20 mouse cellular contexts compared by ENCODE assay signal in genomic region chr8:80190510-80190908, GRCm38 (mm10).
DNase-seq lines count a peak whose midpoint lies in the region; ATAC-seq lines count a peak whose summit lies in the region.
"Had no signal": no experiment of that assay in that cellular context is flagged by ENCODE, and none has a peak within 500 bp of the region (broad histone marks: within the 10 kb centered on the region; RNA-seq: fewer than 3 reads in every experiment).

No protein-coding gene starts in this region.

- WGBS in hindbrain, embryonic 14.5 days = 80% methylated on average over 4 of the region's 4 CpGs
- 82% methylated on average over 4 of the region's 4 CpGs for WGBS in hindbrain, embryonic 12.5 days
- 64% methylated on average over 4 of the region's 4 CpGs for WGBS in neural tube, embryonic 12.5 days
- 78% methylated on average over 4 of the region's 4 CpGs for WGBS in heart, embryonic 10.5 days

- no peaks in the 10 kb centered on the region for H3K27me3 ChIP-seq in hindbrain, embryonic 14.5 days (ENCODE audit: control insufficient read depth, insufficient read depth, low read length)
- no peaks in the 10 kb centered on the region for H3K27me3 ChIP-seq in hindbrain, embryonic 12.5 days
- no peaks in the 10 kb centered on the region for H3K27me3 ChIP-seq in neural tube, embryonic 12.5 days (replicated peaks)
- H3K27me3 ChIP-seq in heart, embryonic 10.5 days (ENCODE audit: insufficient read depth, poor library complexity, severe bottlenecking) = no peaks in the 10 kb centered on the region
- H3K27me3 ChIP-seq: embryonic facial prominence, embryonic 12.5 days; midbrain, embryonic 13.5 days had no signal

- H3K9me3 ChIP-seq in hindbrain, embryonic 14.5 days (ENCODE audit: control insufficient read depth, low read length) = no peaks in the 10 kb centered on the region
- no peaks in the 10 kb centered on the region for H3K9me3 ChIP-seq in hindbrain, embryonic 12.5 days (replicated peaks)
- H3K9me3 ChIP-seq in neural tube, embryonic 12.5 days = no peaks in the 10 kb centered on the region
- H3K9me3 ChIP-seq in heart, embryonic 10.5 days = no peaks in the 10 kb centered on the region
- H3K9me3 ChIP-seq: embryonic facial prominence, embryonic 12.5 days; midbrain, embryonic 13.5 days had no signal

- H3K4me3 ChIP-seq in hindbrain, embryonic 14.5 days (replicated peaks; ENCODE audit: low read length) = no peak overlapping the region
- no peak overlapping the region for H3K4me3 ChIP-seq in hindbrain, embryonic 12.5 days
- H3K4me3 ChIP-seq in neural tube, embryonic 12.5 days = no peak overlapping the region
- no peak overlapping the region for H3K4me3 ChIP-seq in heart, embryonic 10.5 days
- H3K4me3 ChIP-seq: embryonic facial prominence, embryonic 12.5 days; midbrain, embryonic 13.5 days had no signal

- no peak overlapping the region for H3K27ac ChIP-seq in hindbrain, embryonic 14.5 days
- no peak overlapping the region for H3K27ac ChIP-seq in hindbrain, embryonic 12.5 days
- H3K27ac ChIP-seq in neural tube, embryonic 12.5 days = no peak overlapping the region
- no peak overlapping the region for H3K27ac ChIP-seq in heart, embryonic 10.5 days
- H3K27ac ChIP-seq: embryonic facial prominence, embryonic 12.5 days; kidney, postnatal 0 days; midbrain, embryonic 13.5 days had no signal

- H3K36me3 ChIP-seq in hindbrain, embryonic 14.5 days (replicated peaks; ENCODE audit: control insufficient read depth, insufficient read depth) = no peaks in the 10 kb centered on the region
- H3K36me3 ChIP-seq in hindbrain, embryonic 12.5 days = no peaks in the 10 kb centered on the region
- no peaks in the 10 kb centered on the region for H3K36me3 ChIP-seq in neural tube, embryonic 12.5 days
- no peaks in the 10 kb centered on the region for H3K36me3 ChIP-seq in heart, embryonic 10.5 days
- H3K36me3 ChIP-seq: embryonic facial prominence, embryonic 12.5 days; midbrain, embryonic 13.5 days had no signal

- no peak overlapping the region for H3K9ac ChIP-seq in hindbrain, embryonic 14.5 days
- H3K9ac ChIP-seq in hindbrain, embryonic 12.5 days = no peak overlapping the region
- H3K9ac ChIP-seq in neural tube, embryonic 12.5 days = no peak overlapping the region
- H3K9ac ChIP-seq: embryonic facial prominence, embryonic 12.5 days; midbrain, embryonic 13.5 days had no signal

- H3K4me2 ChIP-seq in hindbrain, embryonic 14.5 days (replicated peaks) = no peak overlapping the region
- H3K4me2 ChIP-seq in hindbrain, embryonic 12.5 days (replicated peaks) = no peak overlapping the region
- no peak overlapping the region for H3K4me2 ChIP-seq in neural tube, embryonic 12.5 days (replicated peaks)
- H3K4me2 ChIP-seq: embryonic facial prominence, embryonic 12.5 days; liver, embryonic 11.5 days; midbrain, embryonic 13.5 days had no signal

- DNase-seq in cerebellum, postnatal 10 days = peak; percentile 32 to 36
- no peak for DNase-seq in cerebellum, adult 18-20 months
- no peak for DNase-seq in hindbrain, embryonic 14.5 days (ENCODE audit: low spot score)
- no peak for DNase-seq in neural tube, embryonic 10.5 days (ENCODE audit: extremely low spot score, low spot score)
- no peak for DNase-seq in gastrocnemius, postnatal 25 days
- DNase-seq in heart, embryonic 10.5 days (ENCODE audit: low spot score) = no peak
- DNase-seq: adrenal gland, adult 2 months; cerebellum, adult 9-10 months; gastrocnemius, postnatal 36 days; heart, postnatal 10 days; kidney, adult 18-20 months; lung, adult 18-20 months; lung, postnatal 14 days; thymus, postnatal 14 days had no signal

- no peaks in the 10 kb centered on the region for H3K4me1 ChIP-seq in hindbrain, embryonic 14.5 days (replicated peaks; ENCODE audit: control insufficient read depth, insufficient read depth, low read length)
- no peaks in the 10 kb centered on the region for H3K4me1 ChIP-seq in hindbrain, embryonic 12.5 days
- no peaks in the 10 kb centered on the region for H3K4me1 ChIP-seq in neural tube, embryonic 12.5 days
- H3K4me1 ChIP-seq in heart, embryonic 10.5 days = no peaks in the 10 kb centered on the region
- H3K4me1 ChIP-seq: embryonic facial prominence, embryonic 12.5 days; midbrain, embryonic 13.5 days had no signal

- peak; percentile 43; the same call in 1 of the 2 replicates for ATAC-seq in hindbrain, embryonic 14.5 days (ENCODE audit: low FRiP score)
- ATAC-seq in hindbrain, embryonic 12.5 days (ENCODE audit: low FRiP score) = no peak
- ATAC-seq in neural tube, embryonic 12.5 days (ENCODE audit: low FRiP score, low read depth) = 0 out of 2 replicates have a peak, but pooled peaks have one; percentile 37
- ATAC-seq: midbrain, embryonic 13.5 days had no signal

Comparison
In these comparisons a context has a peak if more than half of its experiments do, and no peak if none do; other contexts are left out.
1. DNase-seq: peak in cerebellum, postnatal 10 days (2 of 2); none in cerebellum, adult 18-20 months (0 of 2), hindbrain, embryonic 14.5 days (single experiment), neural tube, embryonic 10.5 days (single experiment), gastrocnemius, postnatal 25 days (single experiment) and heart, embryonic 10.5 days (single experiment).